Mouse (Mus musculus): ENCODE data around the gene Igsf21.

Gene Igsf21

GRCm38 (mm10) chr4:140246180-140247005 lies at the start of gene Igsf21:
Igsf21 (minus strand) TSS chr4:140246784.
- no peak for DNase-seq

GRCm38 (mm10) chr4:140285726-140286316 lies 39.2 kb upstream of the Igsf21 start:
- no peak for DNase-seq

- DNase-seq: peak; percentile 51
Measured at GRCm38 (mm10) chr4:140283398-140283797, 36.8 kb upstream of the Igsf21 start.

- no peak for DNase-seq
Measured at GRCm38 (mm10) chr4:140278269-140278668, 31.7 kb upstream of the Igsf21 start.

- no peak for DNase-seq
Measured at GRCm38 (mm10) chr4:140271913-140272312, 25.3 kb upstream of the Igsf21 start.

GRCm38 (mm10) chr4:140270451-140270850 lies 23.9 kb upstream of the Igsf21 start:
- no peak for DNase-seq

- no peak for DNase-seq
Measured at GRCm38 (mm10) chr4:140269184-140269840, 22.7 kb upstream of the Igsf21 start.

GRCm38 (mm10) chr4:140267835-140268234 lies 21.3 kb upstream of the Igsf21 start:
- no peak for DNase-seq

GRCm38 (mm10) chr4:140267086-140267485 lies 20.5 kb upstream of the Igsf21 start:
- no peak for DNase-seq

GRCm38 (mm10) chr4:140258968-140259367 lies 12.4 kb upstream of the Igsf21 start:
- DNase-seq: peak; percentile 36

- peak; percentile 5 for DNase-seq
Measured at GRCm38 (mm10) chr4:140252369-140252768, 5.8 kb upstream of the Igsf21 start.

GRCm38 (mm10) chr4:140249011-140249744 lies 2.6 kb upstream of the Igsf21 start:
- DNase-seq: peak; percentile 81

- no peak for DNase-seq
Measured at GRCm38 (mm10) chr4:140248396-140248795, 1.8 kb upstream of the Igsf21 start.

- DNase-seq: no peak
Measured at GRCm38 (mm10) chr4:140247006-140248003, 721 bp upstream of the Igsf21 start.

- no peak for DNase-seq
Measured at GRCm38 (mm10) chr4:140245286-140246179, 1.1 kb downstream of the Igsf21 start.

- DNase-seq: no peak
Measured at GRCm38 (mm10) chr4:140244835-140245234, 1.7 kb downstream of the Igsf21 start.

- DNase-seq: no peak
Measured at GRCm38 (mm10) chr4:140244161-140244813, 2.3 kb downstream of the Igsf21 start.

- DNase-seq: no peak
Measured at GRCm38 (mm10) chr4:140243231-140243630, 3.4 kb downstream of the Igsf21 start.

GRCm38 (mm10) chr4:140242291-140242690 lies 4.3 kb downstream of the Igsf21 start:
- DNase-seq: no peak

GRCm38 (mm10) chr4:140237305-140237741 lies 9.3 kb downstream of the Igsf21 start:
- no peak for DNase-seq

Measured in kidney, adult 9 months (tissue).